Mouse (Mus musculus) myocyte (in vitro differentiated cells): ENCODE results near the gene Dvl2.

Experiments
- CEBPB ChIP-seq: IDR thresholded peaks from 2 replicates; pipeline ENCODE4 v1.6.1; 2011; ENCODE audit warnings: mild to moderate bottlenecking, moderate library complexity; ENCODE audit not compliant: poor library complexity, insufficient read depth, severe bottlenecking
- E2F4 ChIP-seq: IDR thresholded peaks from one replicate; pipeline ENCODE4 v1.6.1; 2011; ENCODE audit warnings: mild to moderate bottlenecking, control low read depth, moderate library complexity; ENCODE audit not compliant: insufficient read depth
- MAX ChIP-seq: IDR thresholded peaks from one replicate; pipeline ENCODE4 v1.6.1; 2011; ENCODE audit warnings: low read depth, mild to moderate bottlenecking, control low read depth
- POLR2A ChIP-seq: IDR thresholded peaks from one replicate; pipeline ENCODE4 v1.6.1; 2011; ENCODE audit warnings: low read depth, mild to moderate bottlenecking, control low read depth, moderate library complexity; ENCODE audit not compliant: insufficient read length
- POLR2AphosphoS2 ChIP-seq: IDR thresholded peaks from one replicate; pipeline ENCODE4 v1.6.1; 2011; ENCODE audit warnings: low read depth, control low read depth; ENCODE audit not compliant: insufficient read length
- TCF12 ChIP-seq: IDR thresholded peaks from one replicate; pipeline ENCODE4 v1.6.1; 2011; ENCODE audit warnings: mild to moderate bottlenecking, control low read depth; ENCODE audit not compliant: poor library complexity, insufficient read depth, severe bottlenecking
- TCF3 ChIP-seq: IDR thresholded peaks from one replicate; pipeline ENCODE4 v1.6.1; 2011; ENCODE audit warnings: low read depth, control low read depth; ENCODE audit not compliant: insufficient read length
- USF1 ChIP-seq: IDR thresholded peaks from one replicate; pipeline ENCODE4 v1.6.1; 2011; ENCODE audit warnings: low read depth, mild to moderate bottlenecking, control low read depth, moderate library complexity

DNA sequence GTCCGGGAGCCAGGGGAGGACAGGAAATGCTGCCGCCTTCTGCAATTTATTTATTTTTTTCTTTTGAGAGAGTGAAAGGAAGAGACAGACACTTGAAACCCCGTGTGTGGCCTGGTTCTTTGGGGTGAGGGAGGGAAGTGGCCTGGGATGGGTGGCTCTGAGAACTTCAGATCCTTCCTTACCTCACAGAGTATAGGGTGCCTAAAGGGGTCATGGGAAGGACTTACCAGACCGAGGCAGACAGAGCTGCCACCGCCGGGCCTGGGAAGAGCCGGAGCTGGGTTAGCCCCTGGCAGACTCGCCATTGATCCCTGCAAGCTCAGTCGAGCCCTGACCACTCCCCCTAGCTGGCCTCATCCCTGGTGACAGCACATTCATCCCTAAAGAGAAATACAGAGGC lies 45.0 kb downstream of the Dvl2 start:
- no peak for TF ChIP-seq POLR2A
- TF ChIP-seq POLR2AphosphoS2 = no peak
- TF ChIP-seq MAX = no peak
- TF ChIP-seq USF1 = no peak
- TF ChIP-seq TCF3 = no peak
- no peak for TF ChIP-seq CEBPB
- no peak for TF ChIP-seq TCF12
- TF ChIP-seq E2F4 = no peak
